Mouse (Mus musculus) kidney, postnatal 36 days (tissue): ENCODE results near the gene Arsg.
A peak's percentile ranks its signal among the peaks of the same experiment; 100 is the strongest.
"Not testable (repeated sequence)": the region's sequence is repeated elsewhere in the genome, so short reads cannot be mapped to it uniquely, and the experiment has no call there.

ENCODE experiments used
- DNase-seq, 2 experiments: peaks; one replicate each; pipeline ENCODE4 v3.0.0; 2021 to 2022; ENCODE audit warnings: mixed read lengths in 2 of 2

Gene Arsg

DNA sequence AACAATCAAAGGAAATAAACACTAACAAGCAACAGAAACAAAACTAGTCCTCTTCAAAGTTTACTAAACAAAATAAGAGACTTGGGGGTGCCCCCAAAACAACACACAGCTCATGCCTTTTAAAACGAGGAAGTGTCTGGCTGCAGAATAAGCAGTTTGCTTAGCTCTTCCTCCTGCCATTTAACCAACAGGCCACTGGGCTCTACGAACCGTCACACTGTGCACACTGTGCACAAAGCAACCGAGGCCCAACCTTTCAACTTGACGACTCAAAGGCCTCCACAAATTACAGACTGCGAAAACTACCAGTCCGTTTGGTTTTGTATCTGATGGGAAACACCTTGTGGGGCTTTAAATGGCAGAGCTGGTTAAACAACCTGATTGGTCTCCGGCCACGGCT lies 3.0 kb upstream of the Arsg start:
- no peak for DNase-seq

DNA sequence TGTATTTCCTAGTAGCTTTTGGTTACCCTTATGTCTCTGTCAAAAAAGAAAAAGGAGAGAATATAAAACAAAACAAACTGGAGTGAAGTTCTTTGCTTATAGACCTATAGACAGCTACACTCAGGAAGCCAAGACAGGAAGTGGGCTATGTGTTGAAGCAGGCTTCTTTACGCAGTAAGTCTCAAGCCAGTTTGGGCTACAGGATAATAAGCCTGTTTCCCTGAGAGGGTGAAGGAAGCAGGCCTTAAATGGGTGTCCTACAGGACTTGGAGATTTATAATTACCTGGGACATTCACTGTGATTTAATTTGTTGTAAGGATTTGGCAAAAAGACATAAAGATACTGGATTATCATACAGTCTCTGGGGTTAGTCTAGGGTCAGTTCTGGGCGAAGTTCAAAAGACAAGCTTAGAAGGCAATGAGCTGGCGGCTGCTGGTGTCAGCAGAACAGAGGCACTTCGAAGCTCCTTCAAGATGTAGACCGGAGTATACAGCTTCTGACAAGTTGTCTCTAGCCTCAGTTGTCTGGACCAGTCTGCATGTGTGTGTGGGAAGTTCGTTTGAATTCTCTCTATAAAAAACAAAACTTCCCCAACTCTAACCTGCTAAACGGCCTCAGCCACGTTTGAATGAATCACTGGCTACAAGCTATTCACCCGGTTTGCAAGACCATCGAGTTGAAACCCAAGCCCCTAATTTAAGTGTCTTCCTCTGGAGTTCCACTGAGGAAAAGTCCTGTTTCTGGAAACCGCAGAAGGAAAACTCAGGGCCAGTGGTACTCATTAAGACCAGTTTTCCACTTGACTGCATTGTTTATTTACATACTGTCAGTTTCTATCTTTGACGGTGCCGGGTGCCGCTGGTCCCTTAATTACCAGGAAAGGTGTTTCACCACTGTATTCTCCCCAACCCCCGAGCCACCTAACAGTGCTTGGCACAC lies 2.0 kb upstream of the Arsg start:
- DNase-seq: peak; percentile 50 to 65

DNA sequence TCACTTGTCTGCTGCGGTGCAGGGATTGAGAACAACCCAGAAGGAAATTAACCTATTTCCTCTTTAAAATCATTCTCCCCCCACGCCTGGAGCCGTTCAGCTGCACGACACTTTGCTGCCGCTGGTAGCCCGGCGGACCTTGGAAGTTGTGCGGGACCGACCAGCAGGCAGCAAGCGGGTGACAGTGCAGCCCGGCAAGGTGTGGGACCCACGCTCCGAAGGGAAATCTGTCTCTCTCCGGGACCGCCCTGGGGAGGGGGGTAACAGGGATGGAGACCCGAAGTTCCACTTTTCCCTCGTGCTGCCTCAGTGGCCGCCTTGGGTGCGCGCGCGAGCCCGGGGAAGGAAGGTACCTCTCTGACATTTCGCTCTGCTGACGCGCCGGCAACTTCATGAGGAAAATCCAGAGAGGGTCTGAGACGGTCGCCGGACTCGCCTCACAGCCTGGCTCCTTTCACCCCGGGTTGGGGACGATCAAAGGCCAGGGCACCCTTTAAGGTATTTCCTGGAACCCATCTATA lies 943 bp upstream of the Arsg start:
- peak in 1 of 2 experiments; percentile 57 for DNase-seq

DNA sequence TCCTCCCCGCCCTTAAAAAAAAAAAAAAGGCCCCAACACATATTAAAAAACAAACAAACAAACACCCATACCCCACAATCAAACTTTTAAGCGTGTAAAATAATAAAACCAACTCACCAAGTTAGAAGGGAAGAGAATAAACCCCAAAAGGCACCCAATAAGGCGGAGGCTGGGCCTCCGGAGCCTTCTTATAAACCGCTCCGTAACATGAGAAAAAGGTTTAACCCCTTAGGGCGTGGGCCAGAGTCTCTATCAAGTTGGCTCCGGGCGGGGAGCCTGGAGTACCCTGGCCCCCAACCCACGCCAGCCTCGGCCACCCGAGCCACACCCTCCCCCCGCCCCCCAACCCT lies 378 bp upstream of the Arsg start:
- DNase-seq: no peak

DNA sequence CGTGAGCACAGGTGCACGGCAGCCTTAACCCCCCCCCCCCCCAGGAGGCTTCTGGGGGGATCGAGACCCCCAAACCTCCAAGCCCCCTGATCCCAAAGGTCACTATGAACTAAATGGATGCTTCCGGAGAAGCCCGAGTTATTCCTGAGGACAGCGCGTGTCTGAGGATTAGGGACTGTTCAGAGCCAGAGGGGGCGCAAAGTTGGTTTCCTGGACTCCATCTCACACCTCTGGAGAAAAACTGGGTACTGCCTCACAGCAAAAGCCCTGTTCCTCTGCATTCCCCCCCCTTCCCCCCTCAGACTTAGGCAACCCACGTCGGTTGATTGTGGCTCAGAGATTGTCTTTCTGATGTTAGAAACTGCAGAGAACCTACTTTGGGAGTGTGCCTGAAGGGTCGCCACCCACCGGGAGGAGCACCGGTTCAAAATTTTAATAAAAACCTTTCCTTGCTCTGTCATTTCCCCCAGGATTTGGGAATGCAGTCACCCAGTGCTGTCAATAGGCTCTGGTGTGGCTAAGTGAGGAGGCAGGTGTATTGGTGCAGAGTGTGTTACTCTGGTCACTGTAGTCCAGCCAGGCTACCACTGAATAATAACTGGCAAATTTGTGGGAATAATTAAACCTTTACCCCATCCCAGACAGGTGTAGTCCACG lies 1.0 kb downstream of the Arsg start:
- DNase-seq: no peak

DNA sequence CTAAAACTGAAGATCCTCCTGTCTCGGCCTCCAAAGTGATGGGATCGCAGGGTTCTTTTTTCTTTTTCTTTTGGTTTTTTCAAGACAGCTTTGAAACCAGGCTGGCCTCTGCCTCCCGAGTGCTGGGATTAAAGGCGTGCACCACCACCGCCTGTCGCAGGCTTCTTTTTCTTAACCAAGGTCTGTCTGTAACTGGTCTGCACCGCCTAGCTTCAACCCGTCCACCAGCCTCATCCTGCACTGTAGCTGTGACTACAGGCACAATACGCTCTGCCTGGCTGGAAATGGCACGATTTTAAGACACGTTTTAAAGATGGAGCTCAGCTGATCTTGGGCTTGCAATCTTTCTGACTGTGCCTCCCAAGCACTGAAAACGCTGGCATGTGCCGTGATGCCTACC lies 1.7 kb downstream of the Arsg start:
- peak in 1 of 2 experiments; percentile 37 for DNase-seq

DNA sequence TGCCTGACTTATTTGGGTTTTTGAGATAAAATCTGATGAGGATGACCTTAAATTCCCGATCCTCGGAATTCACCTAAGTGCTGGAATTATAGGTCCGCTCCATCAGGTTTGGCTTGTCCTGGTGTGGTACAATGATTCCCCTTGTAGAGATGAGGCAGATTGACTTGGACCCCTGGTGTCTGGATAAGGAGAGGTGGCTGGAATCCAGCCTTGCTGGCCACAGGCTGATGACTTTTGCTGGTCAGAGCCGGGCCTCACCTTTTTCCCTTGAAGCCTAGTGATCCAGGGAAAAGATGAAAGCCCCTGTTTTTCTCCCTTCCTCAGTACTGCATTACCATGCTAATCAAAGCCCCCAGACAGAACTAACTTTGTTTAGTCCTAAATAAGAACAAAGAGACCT lies 2.5 kb downstream of the Arsg start:
- no peak for DNase-seq

DNA sequence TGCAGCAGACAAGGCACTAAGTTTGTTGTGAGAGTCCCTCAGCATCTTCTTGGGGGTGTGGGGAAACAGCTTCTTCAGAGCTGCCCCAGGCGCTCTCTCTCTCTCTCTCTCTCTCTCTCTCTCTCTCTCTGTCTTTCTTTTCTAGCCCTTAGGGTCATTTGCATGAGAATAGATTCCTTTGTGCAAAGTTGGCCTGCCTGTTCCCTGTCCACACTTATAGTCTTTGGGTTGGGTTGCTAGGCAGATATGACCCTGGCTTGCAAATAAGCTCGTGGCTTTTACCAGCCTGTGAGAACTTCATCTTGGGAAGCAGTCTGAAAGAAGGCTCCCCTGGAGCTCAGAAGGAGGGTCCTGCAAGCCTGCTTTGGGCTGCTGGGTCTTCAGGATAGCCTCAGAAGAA lies 3.1 kb downstream of the Arsg start:
- DNase-seq: no peak

DNA sequence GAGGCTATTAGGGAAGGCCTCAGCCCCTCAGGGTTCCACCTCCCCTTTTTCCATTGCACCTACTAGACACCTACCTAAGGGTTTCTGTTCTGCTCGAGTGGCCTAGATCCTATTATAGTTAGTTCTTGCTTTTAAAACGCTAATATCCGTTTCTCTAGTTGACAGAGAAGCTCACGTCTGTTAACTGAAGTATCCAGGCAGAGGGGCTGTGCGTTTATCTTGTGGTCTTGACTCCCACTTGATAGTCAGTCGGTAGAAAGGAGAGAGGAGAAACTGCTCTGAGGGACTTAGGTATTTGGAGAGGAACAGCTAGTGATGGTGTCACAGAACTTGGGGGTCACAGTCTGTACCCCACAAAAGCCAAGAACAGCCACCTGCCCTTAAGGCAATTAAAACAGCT lies 3.5 kb downstream of the Arsg start:
- DNase-seq: no peak

DNA sequence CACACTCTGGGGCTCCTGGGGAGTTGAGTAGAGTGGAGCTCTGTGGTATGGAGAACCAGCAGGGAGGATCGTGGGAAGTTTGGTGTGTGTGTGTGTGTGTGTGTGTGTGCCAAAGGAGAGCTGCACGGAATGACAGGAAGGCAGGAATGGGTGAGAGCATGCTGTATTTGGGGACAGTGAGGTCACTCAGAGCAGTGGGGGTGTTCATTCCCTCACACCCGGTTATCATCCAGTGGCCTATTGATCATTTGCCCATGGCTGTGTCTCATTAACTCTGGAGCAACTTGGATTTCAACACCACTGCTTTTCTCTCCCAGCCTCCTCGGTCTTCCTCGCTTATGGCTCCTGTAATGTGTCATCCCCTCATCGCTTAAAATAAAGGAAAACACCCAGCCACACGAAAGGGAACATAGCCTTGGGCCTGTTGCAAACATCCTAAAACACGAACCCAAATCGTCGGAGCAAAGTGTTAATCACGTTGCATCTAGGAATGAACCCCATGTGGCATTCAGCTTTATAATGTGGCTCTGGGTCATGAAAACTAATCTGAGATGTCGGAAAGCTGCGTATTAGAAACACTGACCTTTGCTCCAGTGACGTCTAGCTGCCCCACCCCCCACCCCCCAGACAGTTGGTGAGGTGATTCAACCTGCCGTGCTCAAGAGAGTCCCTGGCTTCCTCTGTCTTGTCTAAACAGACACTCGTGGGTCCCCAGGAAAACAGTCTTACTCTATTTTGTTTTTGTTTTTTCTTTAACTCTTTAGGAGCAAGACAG lies 4.6 kb downstream of the Arsg start:
- DNase-seq: no peak

DNA sequence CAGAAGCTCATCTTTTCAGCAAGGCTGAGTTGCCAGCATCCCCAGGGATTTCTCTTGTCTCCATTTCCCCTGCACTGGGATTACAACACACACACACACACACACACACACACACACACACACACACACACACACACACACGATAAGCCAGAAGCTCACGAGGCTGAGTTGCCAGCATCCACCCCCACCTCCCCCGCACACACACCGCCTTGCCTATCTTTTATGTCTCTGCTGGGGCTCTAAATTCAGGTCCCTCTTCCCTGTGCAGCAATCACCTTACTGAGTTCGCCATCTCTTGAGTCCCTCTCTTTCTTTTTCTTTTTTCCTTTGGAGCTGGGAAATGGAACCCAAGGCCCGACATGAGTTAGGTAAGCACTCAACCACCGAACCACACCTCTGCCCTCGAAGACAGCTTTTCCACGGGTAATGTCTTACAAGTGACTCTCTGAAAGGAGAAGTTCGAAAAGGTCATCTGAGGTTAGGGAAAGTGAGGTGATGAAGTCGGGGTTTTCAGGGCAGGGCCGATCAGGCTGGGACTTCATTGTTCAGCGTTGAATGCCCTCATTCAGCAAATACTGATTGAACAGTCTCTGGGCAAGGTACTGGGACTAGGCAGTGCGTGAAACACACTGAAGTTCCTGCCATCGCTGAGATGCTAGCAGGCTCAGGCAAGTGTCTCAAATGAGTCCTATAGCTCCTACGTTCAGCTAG lies 6.6 kb downstream of the Arsg start:
- no peak for DNase-seq

DNA sequence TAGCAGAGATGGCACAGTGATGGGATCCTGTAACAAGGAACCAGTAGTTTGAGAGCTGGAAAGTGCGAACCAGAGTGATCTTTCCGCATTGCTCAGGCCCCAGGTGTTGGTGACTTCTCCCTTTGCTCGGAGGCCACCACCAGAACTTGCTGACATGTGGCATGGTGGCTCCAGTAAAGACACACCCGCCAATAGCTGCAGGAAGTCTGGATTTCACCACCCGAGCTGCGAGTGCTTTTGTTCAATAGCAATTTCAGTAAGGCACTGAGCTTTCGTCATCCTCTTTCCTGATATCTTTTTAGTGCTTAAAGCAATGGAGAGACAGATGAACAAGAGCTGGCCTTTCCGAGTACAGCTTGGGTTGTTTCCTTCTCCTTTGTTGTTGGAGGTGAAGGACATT lies 7.3 kb downstream of the Arsg start:
- DNase-seq: no peak

DNA sequence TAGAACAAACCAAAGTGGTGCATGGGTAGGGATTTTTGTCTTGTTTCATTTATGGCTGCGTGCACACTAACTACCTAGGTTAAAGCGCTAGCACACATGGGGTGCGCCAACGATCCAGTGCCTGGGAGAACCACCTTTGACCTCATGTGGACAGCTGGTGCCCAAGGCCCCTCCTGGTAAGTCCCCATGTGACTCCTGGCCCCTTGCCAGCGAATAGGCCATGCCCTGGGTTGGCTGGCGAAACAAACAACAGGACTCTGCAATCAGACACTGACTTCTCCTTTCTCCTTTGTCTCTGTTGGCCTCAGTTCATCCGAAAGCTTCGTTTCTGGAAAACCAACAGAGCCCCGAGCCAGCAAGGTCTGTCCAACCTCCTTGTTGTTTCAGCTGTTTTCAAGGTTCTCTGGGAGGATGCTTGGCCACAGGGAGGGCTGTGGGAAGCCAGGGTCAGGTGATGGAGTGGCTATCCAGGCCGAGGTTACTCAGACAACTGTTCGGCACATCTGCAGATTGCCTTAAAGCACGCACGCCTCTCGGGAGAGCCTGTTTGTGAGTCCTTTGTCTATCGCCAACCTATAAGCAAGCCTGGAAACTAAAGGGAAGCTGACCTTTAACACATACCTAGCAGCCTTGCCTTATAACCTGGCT lies 12.3 kb downstream of the Arsg start:
- peak; percentile 93 to 95 for DNase-seq

DNA sequence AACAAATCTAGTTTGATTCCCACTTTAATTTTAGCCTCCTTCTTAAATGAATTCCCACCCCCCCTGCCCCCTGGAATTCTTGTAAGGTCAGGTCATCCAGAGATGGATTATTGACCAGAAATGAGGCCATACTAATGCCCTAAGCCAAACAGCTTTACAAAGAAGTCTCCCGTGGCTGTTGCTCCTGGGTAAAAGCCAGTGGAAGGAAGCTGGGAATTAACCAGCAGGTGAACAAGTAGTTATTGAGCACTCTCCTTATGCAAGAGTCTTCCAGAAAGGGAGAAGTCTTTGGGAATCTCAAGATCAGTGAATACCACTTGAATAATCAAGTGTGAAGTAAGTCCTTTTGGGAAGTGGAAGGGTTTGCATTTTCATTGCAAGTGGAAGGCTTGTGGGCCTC lies 13.9 kb downstream of the Arsg start:
- no peak for DNase-seq

DNA sequence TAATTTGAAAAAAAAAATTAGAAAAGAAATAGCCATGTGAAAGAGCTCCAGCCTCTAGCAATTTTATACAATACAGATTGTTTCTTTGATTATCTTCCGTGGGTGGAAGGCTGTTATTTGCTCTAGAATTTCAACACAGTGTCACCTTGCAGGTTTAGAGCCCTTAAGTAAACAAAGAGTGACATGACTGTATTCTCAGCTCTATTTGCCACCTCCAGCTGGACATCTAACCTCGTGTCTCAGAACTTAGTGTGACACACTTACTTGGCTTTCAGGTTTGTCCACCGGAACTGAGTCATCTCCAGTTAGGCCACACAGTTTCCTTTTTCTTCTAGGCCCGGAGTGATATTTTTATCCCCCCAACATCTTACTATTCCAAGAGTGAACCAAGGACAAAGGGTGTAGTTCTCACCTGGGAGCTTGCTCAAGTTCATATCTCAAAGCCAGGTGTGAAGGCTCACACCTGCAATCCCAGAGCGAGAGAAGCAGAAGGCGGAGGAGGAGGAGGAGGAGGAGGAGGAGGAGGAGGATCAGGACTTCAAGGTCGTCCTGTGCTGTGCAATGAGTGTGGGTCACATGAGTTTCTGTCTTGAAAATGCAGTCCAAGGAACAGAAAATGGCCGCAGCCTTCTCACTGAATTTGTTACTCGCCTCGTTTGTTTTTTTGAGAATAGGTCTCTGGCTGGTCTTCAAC lies 15.0 kb downstream of the Arsg start:
- DNase-seq: no peak

DNA sequence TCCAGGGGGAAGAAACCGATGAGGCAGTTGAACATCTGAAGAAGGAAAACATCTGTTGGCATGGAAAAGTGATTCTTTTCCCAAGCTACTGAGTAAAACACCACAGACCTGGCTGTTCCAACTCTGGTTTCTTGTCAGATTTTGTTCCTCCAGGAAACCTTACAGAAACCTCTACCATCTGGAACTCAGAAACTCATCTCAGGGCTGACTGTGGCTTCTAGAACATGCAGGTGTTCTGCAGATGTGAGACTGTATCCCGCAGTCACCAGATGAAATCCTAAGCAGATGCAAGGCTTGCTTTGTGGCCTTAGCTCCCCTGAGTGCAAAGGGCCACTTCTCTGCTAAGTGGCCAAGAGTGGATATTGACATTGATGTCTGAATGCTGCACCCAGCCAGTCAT lies 16.6 kb downstream of the Arsg start:
- DNase-seq: no peak

DNA sequence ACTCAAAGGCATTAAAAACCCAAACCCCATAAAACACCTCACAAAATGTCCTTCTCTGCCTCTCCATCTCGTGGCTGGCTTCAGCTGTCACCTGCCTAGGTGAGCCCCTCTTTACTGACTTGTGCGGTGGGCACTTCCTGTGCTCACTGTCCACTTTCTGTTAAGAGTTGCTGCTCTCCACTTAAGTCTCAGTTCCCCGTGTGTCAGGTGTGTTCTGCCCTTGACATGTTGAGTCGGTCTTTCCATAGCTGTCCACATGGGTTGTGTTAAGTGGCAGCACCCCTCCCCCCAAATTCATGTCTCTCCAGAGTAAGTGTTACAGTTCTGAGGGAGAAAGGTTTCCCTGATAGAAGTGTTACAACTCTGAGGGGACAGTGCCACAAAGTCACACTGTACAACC lies 18.7 kb downstream of the Arsg start:
- no peak for DNase-seq

DNA sequence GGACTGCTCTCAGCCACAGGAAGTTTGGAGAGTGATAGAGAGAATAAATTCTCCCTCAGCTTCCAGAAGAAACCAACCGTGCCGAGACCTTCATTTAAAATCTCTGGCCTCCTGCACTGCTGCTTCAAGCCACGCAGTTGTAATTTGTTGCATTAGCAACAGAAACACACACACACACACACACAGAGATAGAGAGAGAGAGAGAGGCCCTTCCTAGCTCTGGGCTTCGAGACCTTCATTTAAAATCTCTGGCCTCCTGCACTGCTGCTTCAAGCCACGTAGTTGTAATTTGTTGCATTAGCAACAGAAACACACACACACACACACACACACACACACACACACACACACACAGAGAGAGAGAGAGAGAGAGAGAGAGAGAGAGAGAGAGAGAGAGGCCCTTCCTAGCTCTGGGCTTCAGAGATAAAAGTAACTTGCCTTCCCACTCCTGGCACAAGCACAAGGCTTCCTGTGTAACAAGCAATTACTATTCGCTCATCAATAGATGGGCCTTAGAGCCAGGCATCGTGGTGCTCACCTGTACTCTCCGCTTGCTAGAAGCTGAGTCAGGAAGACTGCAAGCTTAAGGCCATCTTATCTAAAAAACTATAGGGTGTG lies 19.8 kb downstream of the Arsg start:
- DNase-seq: not testable (repeated sequence)

DNA sequence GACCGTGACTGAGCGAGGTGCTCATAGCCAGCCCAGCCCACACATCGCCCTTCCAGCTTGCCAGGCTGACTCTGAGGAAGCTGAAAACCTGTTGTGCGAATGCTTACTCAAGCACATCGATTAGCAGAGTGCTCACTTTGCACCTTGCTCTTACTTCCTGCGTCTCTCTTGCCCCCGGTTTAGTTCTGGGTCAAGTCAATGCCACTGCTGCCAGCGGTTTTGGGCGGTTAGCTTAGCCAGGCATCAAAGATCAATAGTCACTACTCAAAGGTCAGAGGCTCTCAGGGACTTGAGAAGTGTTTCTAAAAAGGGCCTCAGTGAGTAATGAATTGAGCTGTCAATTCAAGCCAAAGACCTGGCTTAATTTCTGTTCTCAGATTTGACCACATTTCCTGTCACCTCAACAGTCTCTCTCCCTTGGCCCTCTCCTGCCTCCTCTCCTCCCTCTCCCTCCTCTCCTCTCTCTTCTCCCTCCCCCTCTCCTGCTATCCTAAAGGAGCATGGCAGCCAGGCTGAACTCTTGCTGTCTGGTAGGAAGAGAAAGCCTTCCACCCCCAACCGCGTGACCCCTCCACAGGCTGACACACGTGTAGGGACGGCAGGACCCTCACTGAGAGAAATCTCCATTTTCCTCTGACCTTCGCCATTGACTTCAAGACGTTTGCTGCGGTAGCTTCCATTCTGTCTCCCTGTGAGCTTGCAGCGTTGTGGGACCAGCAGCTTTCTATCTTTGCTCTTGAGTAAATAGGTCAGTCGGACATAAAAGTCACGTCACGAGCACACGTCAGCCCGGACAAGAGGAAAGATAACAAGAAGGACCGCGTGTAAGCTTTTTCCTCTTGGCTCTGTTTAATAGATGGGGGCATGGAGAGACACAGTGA lies 22.0 kb downstream of the Arsg start:
- peak; percentile 76 to 87 for DNase-seq
